Mouse (Mus musculus): ENCODE data around the gene Tfap2e. TPM values are rescaled to one million over a fixed set of nuclear protein-coding genes. Genes with fewer than 3 reads are reported as not detected.

Gene Tfap2e
- total and polyA plus RNA-seq, 2 experiments from 2014 or later: 0.15 TPM; not detected in 1

GRCm38 (mm10) chr4:126775182-126775581, 39.1 kb upstream of the Tfap2e start:
- no peak for ATAC-seq
- no peak for DNase-seq (ENCODE audit: low spot score)
- Histone ChIP-seq H3K36me3 (ENCODE audit: insufficient read depth, low read length) (no peaks in the 10 kb centered on the region), H3K27ac (no peak overlapping the region), H3K9ac (replicated peaks; ENCODE audit: low read length) (no peak overlapping the region), H3K4me2 (ENCODE audit: low read depth, low read length) (no peak overlapping the region), H3K27me3 (ENCODE audit: insufficient read depth, low read length) (no peaks in the 10 kb centered on the region), H3K4me3 (ENCODE audit: low read length) (no peak overlapping the region), H3K4me1 (ENCODE audit: insufficient read depth, low read length) (peaks cover 3% of the 10 kb centered on the region; the same call in 1 of the 2 replicates), H3K9me3 (ENCODE audit: low read length) (no peaks in the 10 kb centered on the region)
- no peak for TF ChIP-seq CTCF (IDR thresholded peaks at IDR 0.05; ENCODE audit: low read depth)
- WGBS: 91% methylated on average over 1 of the region's 1 CpGs

- H3K36me3 ChIP-seq (ENCODE audit: insufficient read depth, low read length): no peaks in the 10 kb centered on the region
- no peak for ATAC-seq
- no peak overlapping the region for H3K4me3 ChIP-seq (ENCODE audit: low read length)
- no peak overlapping the region for H3K9ac ChIP-seq (replicated peaks; ENCODE audit: low read length)
- no peaks in the 10 kb centered on the region for H3K27me3 ChIP-seq (ENCODE audit: insufficient read depth, low read length)
- peaks cover 1% of the 10 kb centered on the region; the same call in 1 of the 2 replicates for H3K4me1 ChIP-seq (ENCODE audit: insufficient read depth, low read length)
- H3K9me3 ChIP-seq (ENCODE audit: low read length): no peaks in the 10 kb centered on the region
- WGBS: 95% methylated on average over 6 of the region's 6 CpGs
- no peak overlapping the region for H3K4me2 ChIP-seq (ENCODE audit: low read depth, low read length)
- DNase-seq (ENCODE audit: low spot score): no peak
- no peak overlapping the region for H3K27ac ChIP-seq
- no peak for TF ChIP-seq CTCF (IDR thresholded peaks at IDR 0.05; ENCODE audit: low read depth)
These were observed 37.8 kb upstream of the Tfap2e start for GRCm38 (mm10) chr4:126773871-126774270.

- WGBS: 87% methylated on average over 4 of the region's 4 CpGs
- Histone ChIP-seq H3K27ac (no peak overlapping the region), H3K4me2 (ENCODE audit: low read depth, low read length) (no peak overlapping the region), H3K27me3 (ENCODE audit: insufficient read depth, low read length) (no peaks in the 10 kb centered on the region), H3K9me3 (ENCODE audit: low read length) (no peaks in the 10 kb centered on the region), H3K36me3 (ENCODE audit: insufficient read depth, low read length) (no peaks in the 10 kb centered on the region), H3K9ac (replicated peaks; ENCODE audit: low read length) (no peak overlapping the region), H3K4me3 (ENCODE audit: low read length) (no peak overlapping the region), H3K4me1 (ENCODE audit: insufficient read depth, low read length) (no peaks in the 10 kb centered on the region)
- TF ChIP-seq CTCF (IDR thresholded peaks at IDR 0.05; ENCODE audit: low read depth): no peak
- DNase-seq (ENCODE audit: low spot score) (no peak), ATAC-seq (no peak)
These were observed 34.8 kb upstream of the Tfap2e start for GRCm38 (mm10) chr4:126770831-126771230.

GRCm38 (mm10) chr4:126769800-126770563, 33.9 kb upstream of the Tfap2e start:
- WGBS: 93% methylated on average over 9 of the region's 9 CpGs

GRCm38 (mm10) chr4:126763483-126763882, 27.4 kb upstream of the Tfap2e start:
- Histone ChIP-seq H3K27ac (no peak overlapping the region), H3K36me3 (ENCODE audit: insufficient read depth, low read length) (peaks cover 21% of the 10 kb centered on the region; the same call in 1 of the 2 replicates), H3K27me3 (ENCODE audit: insufficient read depth, low read length) (no peaks in the 10 kb centered on the region), H3K9me3 (ENCODE audit: low read length) (no peaks in the 10 kb centered on the region), H3K4me3 (ENCODE audit: low read length) (no peak overlapping the region), H3K4me1 (ENCODE audit: insufficient read depth, low read length) (no peaks in the 10 kb centered on the region), H3K9ac (replicated peaks; ENCODE audit: low read length) (no peak overlapping the region), H3K4me2 (ENCODE audit: low read depth, low read length) (no peak overlapping the region)
- WGBS: 85% methylated on average over 2 of the region's 2 CpGs
- DNase-seq (ENCODE audit: low spot score) (no peak), ATAC-seq (no peak)
- no peak for TF ChIP-seq CTCF (IDR thresholded peaks at IDR 0.05; ENCODE audit: low read depth)

More at GRCm38 (mm10) chr4:126769800-126770563, 33.9 kb upstream of the Tfap2e start:
- DNase-seq (ENCODE audit: low spot score): no peak
- Histone ChIP-seq H3K4me3 (ENCODE audit: low read length) (no peak overlapping the region), H3K4me2 (ENCODE audit: low read depth, low read length) (no peak overlapping the region), H3K27ac (no peak overlapping the region), H3K9ac (replicated peaks; ENCODE audit: low read length) (no peak overlapping the region), H3K36me3 (ENCODE audit: insufficient read depth, low read length) (no peaks in the 10 kb centered on the region), H3K4me1 (ENCODE audit: insufficient read depth, low read length) (no peaks in the 10 kb centered on the region), H3K9me3 (ENCODE audit: low read length) (no peaks in the 10 kb centered on the region), H3K27me3 (ENCODE audit: insufficient read depth, low read length) (no peaks in the 10 kb centered on the region)
- no peak for TF ChIP-seq CTCF (IDR thresholded peaks at IDR 0.05; ENCODE audit: low read depth)
- ATAC-seq: no peak

GRCm38 (mm10) chr4:126762586-126763359, 26.7 kb upstream of the Tfap2e start:
- Histone ChIP-seq H3K9me3 (ENCODE audit: low read length) (no peaks in the 10 kb centered on the region), H3K4me1 (ENCODE audit: insufficient read depth, low read length) (no peaks in the 10 kb centered on the region), H3K4me2 (ENCODE audit: low read depth, low read length) (no peak overlapping the region), H3K4me3 (ENCODE audit: low read length) (no peak overlapping the region), H3K9ac (replicated peaks; ENCODE audit: low read length) (no peak overlapping the region), H3K27me3 (ENCODE audit: insufficient read depth, low read length) (no peaks in the 10 kb centered on the region), H3K27ac (no peak overlapping the region), H3K36me3 (ENCODE audit: insufficient read depth, low read length) (peaks cover 21% of the 10 kb centered on the region; the same call in 1 of the 2 replicates)
- DNase-seq (ENCODE audit: low spot score): no peak
- ATAC-seq: no peak
- no peak for TF ChIP-seq CTCF (IDR thresholded peaks at IDR 0.05; ENCODE audit: low read depth)
- WGBS: 83% methylated on average over 11 of the region's 11 CpGs
